Mouse (Mus musculus) liver, adult 2 months (tissue): ENCODE measurements around the gene Dtx2.

Source experiments
- CTCF ChIP-seq: fragments of 200-500 bp; IDR thresholded peaks from 2 replicates; pipeline ENCODE4 v1.5.1; 2011; ENCODE audit warnings: low read depth, low read length, control low read depth
- POLR2A ChIP-seq: fragments of 200-500 bp; IDR thresholded peaks from 2 replicates; pipeline ENCODE4 v1.6.1; 2011; ENCODE audit warnings: low read length, control low read depth; ENCODE audit not compliant: insufficient read depth; ENCODE audit errors: extremely low read depth

GRCm38 (mm10) chr5:135962492-135963279 lies 31.9 kb upstream of the Dtx2 start:
- peak; percentile 29 for TF ChIP-seq CTCF
- peak; percentile 97 for TF ChIP-seq POLR2A
